Mouse (Mus musculus) embryo, embryonic 10.5 days (tissue): ENCODE results near the gene Best3.
"Not testable (repeated sequence)": the region's sequence is repeated elsewhere in the genome, so short reads cannot be mapped to it uniquely, and the experiment has no call there.

Experiments used
- DNase-seq: peaks from one replicate; pipeline ENCODE4 v3.0.0-alpha.2; 2015; ENCODE audit warnings: low spot score

Gene Best3

DNA sequence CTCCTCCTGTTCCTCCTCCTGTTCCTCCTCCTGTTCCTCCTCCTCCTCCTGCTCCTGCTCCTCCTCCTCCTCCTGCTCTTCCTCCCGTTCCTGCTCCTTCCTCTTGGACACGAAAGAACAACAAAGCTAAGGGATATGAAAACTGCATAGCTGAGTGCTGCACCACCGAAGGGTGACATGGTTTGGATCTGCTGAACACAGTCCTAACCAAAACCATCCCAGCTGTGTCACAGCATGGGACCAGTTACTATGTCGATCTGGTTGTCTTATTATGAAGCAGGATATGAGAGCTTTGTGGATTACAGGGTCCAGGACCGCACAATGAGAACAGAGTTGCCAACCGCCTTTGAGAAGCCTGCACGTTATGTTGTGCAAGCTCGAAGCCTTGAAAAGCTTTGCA is 40.1 kb downstream of the Best3 start:
- DNase-seq = no peak

DNA sequence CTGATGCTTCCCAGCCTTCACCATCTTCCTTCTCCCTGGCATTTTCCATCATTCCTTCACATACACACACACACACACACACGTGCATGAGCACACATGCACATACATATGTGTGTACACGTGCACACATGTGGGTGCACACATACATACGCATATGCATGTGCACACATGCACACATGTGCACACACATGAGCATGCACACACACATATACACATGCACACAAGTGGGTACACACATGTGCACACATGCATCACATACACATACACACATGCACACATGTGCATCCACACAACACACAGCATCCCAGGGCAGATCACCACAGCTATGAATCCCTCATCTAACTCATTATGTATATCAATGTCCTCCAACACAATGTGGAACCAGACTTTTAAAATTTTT is 45.0 kb downstream of the Best3 start:
- no peak for DNase-seq

DNA sequence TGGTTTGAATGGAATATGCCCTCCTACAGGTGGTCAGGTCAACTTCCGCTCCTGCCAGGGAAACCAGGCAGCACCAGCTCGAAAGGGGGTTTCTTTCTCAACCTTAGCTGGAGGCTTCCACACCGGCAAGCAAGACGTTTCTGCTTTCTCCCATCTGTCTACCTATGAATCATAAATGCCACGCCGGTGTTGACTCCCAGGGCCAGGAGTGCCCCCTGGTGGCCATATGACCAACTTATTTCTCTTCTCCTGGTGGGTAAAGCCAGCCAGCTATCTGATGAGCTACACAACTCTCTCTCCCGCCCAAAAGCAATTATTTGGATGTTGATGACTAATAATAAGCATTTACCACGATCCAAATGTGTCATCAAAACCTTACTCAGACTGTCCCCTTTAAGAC is 47.7 kb downstream of the Best3 start:
- DNase-seq = peak; percentile 89

DNA sequence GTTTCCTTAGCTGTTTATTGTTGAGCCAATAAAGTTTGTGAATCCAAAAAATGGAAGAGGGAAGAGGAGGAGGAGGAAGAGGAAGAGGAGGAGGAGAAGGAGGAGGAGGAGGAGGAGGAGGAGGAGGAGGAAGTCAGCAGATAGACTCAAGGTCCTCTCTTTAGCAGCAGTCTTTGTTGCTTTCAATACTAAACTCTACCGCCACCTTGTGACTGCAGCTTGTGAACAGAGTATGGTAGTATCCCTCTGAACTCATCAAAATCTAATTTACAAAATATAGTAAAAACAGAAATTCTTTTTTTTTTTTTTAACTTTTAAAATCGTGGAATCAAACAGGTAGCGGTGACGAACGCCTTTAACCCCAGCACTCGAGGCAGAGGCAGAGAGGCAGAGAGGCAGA is 54.2 kb downstream of the Best3 start:
- peak; percentile 60 for DNase-seq

DNA sequence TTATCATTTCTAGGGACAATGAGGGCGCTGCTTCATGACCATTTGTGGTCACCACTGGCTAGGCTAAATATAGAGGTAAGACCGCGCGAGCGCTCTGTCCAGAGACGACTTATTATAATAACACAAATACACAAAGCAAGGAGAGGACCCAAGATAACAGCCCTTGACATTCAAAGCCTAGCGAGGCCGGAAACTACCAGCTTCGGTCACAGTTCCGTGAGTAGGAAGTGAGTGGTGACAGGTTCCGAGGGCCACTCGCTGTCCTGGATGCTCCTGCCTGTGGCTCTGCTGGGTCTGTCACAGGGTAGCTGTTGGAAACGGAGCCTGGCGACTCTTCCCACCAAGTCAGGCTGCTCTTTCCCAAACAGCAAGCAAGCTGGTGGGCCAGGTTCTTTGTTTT is 56.2 kb downstream of the Best3 start:
- no peak for DNase-seq

DNA sequence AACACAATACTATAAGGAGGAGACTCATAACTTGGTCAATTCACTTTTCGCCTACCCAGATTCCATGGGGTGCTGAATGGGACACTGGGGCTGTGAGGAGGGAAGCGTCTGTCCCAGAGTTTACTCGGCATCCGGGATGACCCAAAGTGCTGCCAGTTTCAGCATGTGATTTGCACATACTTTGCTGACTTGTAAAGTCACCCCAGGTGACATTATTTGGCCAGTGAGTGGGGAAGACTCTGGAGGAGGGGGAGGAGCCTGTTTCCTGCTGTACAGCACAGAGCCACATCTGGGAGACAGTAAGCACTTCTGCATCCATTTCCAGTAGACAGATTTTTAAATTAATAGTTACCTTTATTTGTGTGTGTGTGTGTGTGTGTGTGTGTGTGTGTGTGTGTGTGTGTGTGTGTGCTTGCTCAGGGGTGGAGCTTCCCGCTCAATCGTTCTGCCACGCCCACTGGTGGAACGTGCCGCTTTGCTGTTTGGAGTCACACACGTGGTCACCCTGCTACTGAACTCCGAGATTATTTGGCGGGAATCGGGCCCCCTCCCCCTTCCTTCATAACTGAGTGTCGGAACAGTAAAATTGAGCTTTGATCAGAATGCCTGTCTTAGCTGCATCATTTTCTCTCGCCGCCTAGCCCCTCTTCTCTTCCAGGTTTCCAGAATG is 57.5 kb downstream of the Best3 start:
- DNase-seq = not testable (repeated sequence)

DNA sequence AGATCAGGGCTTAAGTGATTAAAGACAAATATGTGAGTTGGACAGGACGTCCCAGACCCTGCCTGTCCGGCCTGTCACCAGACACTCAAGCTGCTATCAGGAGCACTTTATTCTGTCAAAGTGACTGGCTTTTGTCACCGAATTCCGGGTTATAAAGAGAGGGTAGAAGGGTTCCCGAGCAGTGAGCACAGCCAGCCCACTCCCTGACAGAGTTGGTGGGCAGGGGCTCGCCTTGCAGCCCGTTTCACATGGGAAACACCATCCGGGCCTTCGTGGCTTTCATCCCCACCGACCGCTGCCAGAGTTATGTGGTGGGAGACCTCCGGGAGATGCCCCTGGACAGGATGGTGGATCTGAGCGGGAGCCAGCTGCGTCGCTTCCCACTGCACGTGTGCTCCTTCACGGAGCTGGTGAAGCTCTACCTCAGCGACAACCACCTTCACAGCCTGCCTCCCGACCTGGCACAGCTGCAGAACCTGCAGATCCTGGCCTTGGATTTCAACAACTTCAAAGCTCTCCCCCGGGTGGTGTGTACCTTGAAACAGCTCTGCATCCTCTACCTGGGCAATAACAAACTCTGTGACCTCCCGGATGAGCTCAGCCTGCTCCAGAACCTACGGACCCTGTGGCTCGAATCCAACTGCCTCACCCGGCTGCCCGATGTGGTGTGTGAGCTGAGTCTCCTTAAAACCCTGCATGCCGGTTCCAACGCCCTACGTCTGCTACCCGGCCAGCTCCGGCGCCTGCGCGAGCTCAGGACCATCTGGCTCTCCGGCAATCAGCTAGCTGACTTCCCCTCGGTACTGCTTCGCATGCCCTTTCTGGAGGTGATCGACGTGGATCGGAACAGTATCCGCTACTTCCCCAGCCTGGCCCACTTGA is 59.3 kb downstream of the Best3 start, which contains the start of gene Lrrc10:
Gene Lrrc10, plus strand, starts transcription at position 167 of the 882 bp plus-strand sequence.
- DNase-seq = peak; percentile 34

DNA sequence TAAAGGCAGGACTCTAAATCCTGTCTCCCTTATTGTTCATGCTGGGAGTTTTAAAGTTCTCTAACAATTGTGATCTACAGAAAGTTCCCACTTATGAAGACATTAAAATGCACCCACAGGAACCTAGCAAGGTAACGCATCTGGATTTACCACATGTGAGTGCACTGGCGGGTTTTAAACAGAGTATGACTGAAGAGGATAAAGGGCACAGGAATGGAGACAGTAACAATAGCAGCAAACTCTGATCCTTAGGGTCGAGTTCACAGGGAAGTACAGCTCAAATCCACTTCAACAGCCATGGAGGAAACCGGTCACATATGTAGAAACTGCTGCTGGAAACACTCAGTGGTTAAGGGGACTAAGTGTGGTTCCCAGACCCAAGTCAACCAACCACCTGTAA is 63.1 kb downstream of the Best3 start:
- no peak for DNase-seq

DNA sequence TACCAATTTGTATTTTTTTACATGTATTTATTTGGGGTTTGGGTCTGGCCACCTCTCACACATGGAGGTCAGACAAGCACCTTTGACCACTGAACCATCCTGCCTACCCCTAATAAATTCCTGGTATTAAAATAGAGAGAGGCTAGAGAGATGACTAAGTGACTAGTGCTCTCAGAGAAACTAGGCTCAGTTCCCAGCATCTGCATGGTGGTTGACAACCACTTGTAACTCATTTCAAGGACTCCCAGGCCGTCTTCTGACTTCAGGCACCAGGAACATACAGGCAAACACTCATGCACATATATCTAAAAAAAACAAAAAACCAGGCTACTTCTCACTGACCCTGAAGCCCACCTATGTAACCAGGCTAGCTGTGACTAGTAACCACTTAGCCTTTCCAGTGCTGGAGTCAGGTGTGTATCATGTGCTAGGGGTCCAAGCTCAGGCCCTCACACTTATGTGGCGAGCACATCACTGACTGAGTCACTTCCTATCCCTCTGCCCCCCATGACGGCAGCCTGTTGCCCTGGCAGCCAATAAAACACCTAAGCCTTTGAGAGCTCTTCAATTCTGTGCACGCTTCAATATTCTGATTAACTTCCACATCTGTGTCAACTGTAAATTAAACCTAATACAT is 64.0 kb downstream of the Best3 start:
- no peak for DNase-seq

DNA sequence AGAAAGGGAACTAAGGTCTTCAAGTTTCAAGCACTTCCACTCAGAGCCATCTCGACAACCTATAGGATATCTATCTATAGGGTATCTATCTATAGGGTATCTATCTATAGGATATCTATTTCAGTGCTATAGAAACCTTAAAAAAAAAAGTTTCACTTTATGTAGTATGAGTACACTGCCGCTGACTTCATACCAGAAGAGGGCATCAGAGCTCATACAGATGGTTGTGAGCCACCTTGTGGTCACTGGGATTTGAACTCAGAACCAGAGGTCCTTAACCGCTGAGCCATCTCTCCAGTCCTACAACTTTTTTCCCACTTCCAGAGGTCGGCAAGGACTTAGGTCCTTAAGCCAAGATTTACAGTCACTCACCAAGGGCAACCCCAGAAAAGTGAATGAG is 69.6 kb downstream of the Best3 start:
- no peak for DNase-seq

DNA sequence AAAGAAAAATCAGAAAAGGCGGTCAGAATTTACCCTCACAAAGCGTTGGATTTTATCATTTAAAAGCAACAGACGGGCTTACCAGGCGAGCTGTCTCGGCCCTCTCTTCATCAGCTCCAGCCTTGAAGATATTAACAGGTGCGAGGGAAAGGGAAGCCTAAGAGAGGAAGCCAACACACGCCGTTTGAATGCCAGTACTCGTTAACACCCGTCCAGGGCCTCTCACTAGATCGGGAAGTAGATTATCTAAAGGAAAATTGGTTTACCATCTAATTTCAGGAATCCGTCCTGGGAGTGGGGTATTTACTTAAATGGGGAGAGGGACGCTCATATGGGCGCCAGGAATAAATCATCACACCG is 76.8 kb downstream of the Best3 start:
- no peak for DNase-seq

DNA sequence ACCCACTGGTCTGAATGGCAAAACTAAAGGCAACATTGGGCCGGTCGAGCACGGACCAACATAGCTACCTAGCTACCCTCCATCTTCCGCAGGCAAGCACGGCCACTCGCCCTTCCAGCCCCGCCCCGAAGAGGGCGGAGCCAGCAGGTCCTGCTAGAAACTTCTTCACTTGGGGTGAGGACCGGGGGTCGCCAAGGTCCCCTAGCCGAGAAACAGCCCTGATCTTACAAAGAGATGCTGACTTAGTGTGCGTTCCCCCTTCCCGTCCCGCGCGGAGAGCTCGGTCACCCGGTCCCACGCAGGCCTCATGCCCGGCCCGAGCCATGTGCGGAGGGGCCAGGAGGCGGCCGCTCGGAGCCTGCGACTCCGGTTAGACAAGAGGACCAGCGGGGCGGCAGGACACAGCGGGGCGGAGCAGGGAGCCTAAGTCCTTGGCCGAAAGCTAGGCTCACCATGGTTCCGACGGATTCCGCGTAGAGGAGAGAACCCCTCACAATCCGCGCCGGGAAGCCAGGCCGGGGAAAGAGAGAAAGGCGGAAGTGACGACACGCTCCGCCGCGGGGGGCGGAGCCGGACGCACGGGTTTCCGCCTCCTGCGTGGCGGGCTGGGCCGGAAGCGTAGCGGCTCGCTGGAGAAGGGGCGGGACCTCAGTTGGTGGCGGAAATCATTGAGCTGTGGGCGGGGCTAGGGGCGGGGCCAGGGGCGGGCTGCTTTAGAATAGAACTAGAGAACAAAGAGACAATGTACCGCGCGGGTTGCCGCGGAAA is 77.3 kb downstream of the Best3 start, which contains the start of gene Cct2:
Gene Cct2, minus strand, starts transcription at position 561 of the 768 bp plus-strand sequence.
- DNase-seq = peak; percentile 98

DNA sequence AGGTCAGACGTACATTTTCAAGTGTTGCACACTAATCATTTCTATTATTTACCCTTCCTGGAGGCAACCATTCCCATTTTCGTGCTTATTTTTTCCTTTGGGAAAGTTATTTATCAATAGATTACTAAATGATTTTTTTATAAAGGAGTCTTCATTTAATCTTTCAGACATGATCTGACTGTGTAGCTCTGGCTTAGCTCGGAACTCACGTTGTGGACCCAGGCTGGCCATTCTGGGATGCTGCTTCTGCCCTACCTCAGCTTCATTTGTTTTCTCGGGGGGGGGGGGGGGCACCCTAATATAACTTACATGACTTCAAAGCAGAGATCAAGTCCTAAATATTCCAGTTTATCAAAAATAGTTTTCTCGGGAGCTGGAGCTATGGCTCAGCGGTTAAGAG is 78.0 kb downstream of the Best3 start:
- DNase-seq = no peak

DNA sequence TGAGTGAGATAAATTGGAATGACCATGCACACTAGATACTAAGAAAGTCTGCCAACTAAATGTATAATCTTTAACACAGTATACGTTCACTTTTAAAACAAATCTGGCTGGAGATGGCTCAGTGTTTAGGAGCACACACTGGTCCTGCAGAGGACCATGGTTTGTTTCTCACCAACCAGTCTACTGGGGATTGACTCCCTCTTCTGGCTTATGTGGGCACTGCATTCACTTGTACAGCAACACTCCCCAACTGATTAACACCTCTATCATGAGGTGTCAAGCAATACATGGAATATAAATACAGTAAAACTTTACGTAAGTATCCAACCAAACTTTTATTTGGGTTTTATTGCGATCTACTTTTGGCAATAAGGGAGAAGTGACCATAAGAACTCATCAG is 83.0 kb downstream of the Best3 start:
- DNase-seq = no peak

DNA sequence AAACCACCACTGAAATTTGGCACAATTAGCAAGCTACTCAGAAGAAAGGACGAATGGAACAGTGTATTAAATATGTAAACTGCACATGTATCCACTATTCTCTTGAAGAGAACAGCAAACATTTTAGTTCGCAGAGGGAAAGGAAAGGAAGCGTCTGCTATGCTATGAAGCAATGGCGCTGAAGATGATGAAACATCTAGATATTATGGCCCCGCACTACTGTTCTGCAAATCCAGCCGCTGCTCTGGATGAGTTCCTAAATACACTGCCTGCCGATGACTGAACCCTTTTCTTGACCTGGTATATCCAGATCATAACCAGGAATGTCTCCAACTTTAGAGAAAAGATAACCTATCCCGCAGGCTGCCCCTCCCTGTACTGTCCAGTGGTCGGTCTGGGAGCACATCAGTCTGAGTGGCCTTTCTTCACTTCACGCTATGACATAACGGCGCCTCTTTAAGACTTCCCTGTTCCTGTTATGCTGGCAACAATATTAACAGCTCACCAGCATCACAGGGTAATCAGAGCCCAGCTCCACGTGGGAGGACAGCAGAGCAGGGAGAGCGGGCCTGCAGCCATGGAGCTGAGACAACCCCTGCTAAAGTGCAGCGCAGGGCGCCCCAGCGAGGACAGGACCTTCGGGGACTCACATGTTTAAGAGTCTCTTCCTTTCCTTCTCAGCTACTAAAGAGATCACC is 86.2 kb downstream of the Best3 start:
- DNase-seq = no peak

DNA sequence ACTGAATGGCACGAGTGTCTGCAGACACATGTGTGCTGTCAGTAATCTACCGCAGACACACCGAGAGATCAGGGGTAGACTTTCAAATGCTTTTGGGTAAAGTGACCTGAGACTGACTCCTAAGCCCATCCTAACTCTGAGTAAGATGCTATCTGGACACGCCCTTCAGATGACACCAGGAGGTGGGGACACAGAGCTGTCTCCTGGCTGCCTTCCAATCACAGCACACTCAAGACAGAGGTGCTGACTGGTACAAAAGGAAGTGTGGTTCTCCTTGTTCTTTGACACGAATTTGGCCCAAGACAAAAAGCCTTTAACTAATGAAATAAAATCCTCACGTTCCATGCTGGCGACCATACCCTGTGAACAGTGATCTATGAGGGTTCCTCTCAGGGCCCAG is 87.1 kb downstream of the Best3 start:
- DNase-seq = no peak
